Mouse (Mus musculus) thymus, adult 18-20 months (tissue): ENCODE results near the gene Pds5a.
"Not testable (repeated sequence)": the region's sequence is repeated elsewhere in the genome, so short reads cannot be mapped to it uniquely, and the experiment has no call there.

Experiments
- DNase-seq, 2 experiments: peaks; one replicate each; pipeline ENCODE4 v3.0.0; 2022; ENCODE audit warnings: mixed read lengths in 2 of 2

Gene Pds5a

GRCm38 (mm10) chr5:65694076-65694475 lies 4.0 kb downstream of the Pds5a start:
- DNase-seq: not testable (repeated sequence)

- DNase-seq: no peak
Measured at GRCm38 (mm10) chr5:65693018-65693417, 5.1 kb downstream of the Pds5a start.

GRCm38 (mm10) chr5:65688806-65689205 lies 9.3 kb downstream of the Pds5a start:
- no peak for DNase-seq

- DNase-seq: no peak
Measured at GRCm38 (mm10) chr5:65686806-65687205, 11.3 kb downstream of the Pds5a start.

- DNase-seq: no peak
Measured at GRCm38 (mm10) chr5:65678826-65679225, 19.2 kb downstream of the Pds5a start.

GRCm38 (mm10) chr5:65672162-65672561 lies 25.9 kb downstream of the Pds5a start:
- DNase-seq: no peak

- DNase-seq: no peak
Measured at GRCm38 (mm10) chr5:65667644-65668043, 30.4 kb downstream of the Pds5a start.

GRCm38 (mm10) chr5:65665370-65665769 lies 32.7 kb downstream of the Pds5a start:
- no peak for DNase-seq

GRCm38 (mm10) chr5:65661958-65662357 lies 36.1 kb downstream of the Pds5a start:
- no peak for DNase-seq

GRCm38 (mm10) chr5:65653786-65654185 lies 44.3 kb downstream of the Pds5a start:
- DNase-seq: no peak

- DNase-seq: no peak
Measured at GRCm38 (mm10) chr5:65638896-65639295, 59.2 kb downstream of the Pds5a start.

GRCm38 (mm10) chr5:65624340-65624739 lies 73.7 kb downstream of the Pds5a start:
- no peak for DNase-seq

- DNase-seq: no peak
Measured at GRCm38 (mm10) chr5:65613152-65613924, 84.7 kb downstream of the Pds5a start.

- no peak for DNase-seq
Measured at GRCm38 (mm10) chr5:65610541-65610940, 87.5 kb downstream of the Pds5a start.

GRCm38 (mm10) chr5:65609769-65610168 lies 88.3 kb downstream of the Pds5a start:
- DNase-seq: no peak

- no peak for DNase-seq
Measured at GRCm38 (mm10) chr5:65606820-65607219, 91.3 kb downstream of the Pds5a start.

- no peak for DNase-seq
Measured at GRCm38 (mm10) chr5:65599681-65600080, 98.4 kb downstream of the Pds5a start.

- DNase-seq: no peak
Measured at GRCm38 (mm10) chr5:65592421-65592820, 105.7 kb downstream of the Pds5a start.

- no peak for DNase-seq
Measured at GRCm38 (mm10) chr5:65590199-65590598, 107.9 kb downstream of the Pds5a start.

- no peak for DNase-seq
Measured at GRCm38 (mm10) chr5:65586291-65586690, 111.8 kb downstream of the Pds5a start.

- no peak for DNase-seq
Measured at GRCm38 (mm10) chr5:65578545-65578944, 119.5 kb downstream of the Pds5a start.

- no peak for DNase-seq
Measured at GRCm38 (mm10) chr5:65575896-65576295, 122.2 kb downstream of the Pds5a start.

- no peak for DNase-seq
Measured at GRCm38 (mm10) chr5:65574876-65575275, 123.2 kb downstream of the Pds5a start.

- no peak for DNase-seq
Measured at GRCm38 (mm10) chr5:65565486-65565885, 132.6 kb downstream of the Pds5a start.
